Mouse (Mus musculus): Measurements from ENCODE around the gene Fam131c. TPM values are rescaled to one million over a fixed set of nuclear protein-coding genes. Genes with fewer than 3 reads are reported as not detected.

Gene Fam131c
- polyA plus RNA-seq, 1 experiment = 18.2 TPM

DNA sequence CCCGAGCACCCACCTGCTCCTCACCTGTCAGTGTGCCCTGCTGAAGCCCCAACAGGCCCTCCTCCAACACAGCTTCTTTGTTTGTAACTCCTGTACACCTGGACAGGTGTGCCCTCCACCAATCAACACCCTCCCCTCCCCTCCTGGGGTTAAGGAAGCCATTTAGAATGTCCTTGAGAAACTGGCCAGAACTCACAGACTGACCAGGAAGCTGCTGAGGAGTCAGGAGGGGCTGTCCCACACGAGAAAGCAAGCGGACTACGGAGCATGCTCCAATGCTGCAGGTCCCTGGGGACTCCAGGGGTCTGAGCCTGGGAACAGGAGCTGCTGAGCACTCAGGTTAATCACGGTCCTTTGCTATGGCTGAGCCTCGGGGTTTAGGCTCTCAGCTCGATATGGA lies 47.9 kb downstream of the Fam131c start, which contains the start of gene Clcnkb:
TSS of gene Clcnkb (minus strand) at position 91 of the 400 bp plus-strand sequence.
- no peak within 1 kb of the TSS for H3K27ac ChIP-seq (ENCODE audit: insufficient read depth, low read length)
- 55% methylated on average over 7 of the region's 7 CpGs for WGBS
- no peaks in the 10 kb centered on the region for H3K27me3 ChIP-seq (ENCODE audit: control insufficient read depth, insufficient read depth, low read length)
- no peak for TF ChIP-seq POLR2A (IDR thresholded peaks at IDR 0.05; ENCODE audit: borderline replicate concordance, insufficient read depth, low read length)
- H3K4me1 ChIP-seq (ENCODE audit: control insufficient read depth, insufficient read depth, low read length) = no peaks in the 10 kb centered on the region
- no peak for DNase-seq
- H3K4me3 ChIP-seq (replicated peaks; ENCODE audit: insufficient read depth, low read depth, low read length) = no peak within 1 kb of the TSS

DNA sequence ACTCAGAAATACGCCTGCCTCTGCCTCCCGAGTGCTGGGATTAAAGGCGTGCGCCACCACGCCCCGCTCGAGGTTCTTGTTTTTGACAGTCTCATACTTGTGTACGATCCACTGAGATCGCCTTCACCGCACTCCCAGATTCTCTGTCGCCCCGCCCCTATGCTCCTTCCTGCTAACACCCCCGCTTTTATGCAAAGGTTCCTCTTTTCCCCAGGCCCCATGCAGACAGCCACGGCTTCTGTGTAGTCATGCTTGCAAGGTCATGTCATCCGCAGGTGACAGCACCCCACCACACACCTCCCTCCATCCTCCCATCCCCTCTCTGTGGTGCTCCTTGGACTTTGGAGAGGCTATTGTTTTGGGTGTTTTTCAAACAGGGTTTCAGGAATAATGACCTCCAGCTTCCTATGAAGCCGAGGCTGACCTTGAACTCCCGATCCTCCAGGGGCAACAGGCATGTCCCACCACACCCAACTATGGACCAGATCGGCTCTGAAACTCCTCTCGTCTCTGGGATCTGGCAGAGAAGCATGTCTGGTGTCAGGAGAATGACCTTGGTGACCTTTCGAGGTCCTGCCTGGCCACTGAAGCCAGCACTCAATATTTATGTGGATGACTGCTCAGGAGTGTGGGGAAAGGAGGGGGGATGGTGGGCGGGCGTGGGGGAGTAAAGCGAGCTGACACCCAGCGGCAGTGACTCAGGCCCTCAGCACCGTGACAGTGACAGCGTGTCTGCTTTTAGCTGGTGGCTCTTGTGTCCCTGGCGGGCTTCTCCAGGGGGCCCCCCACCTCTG lies 51.6 kb downstream of the Fam131c start:
- TF ChIP-seq POLR2A (IDR thresholded peaks at IDR 0.05; ENCODE audit: borderline replicate concordance, insufficient read depth, low read length) = no peak
- TF ChIP-seq CTCF (IDR thresholded peaks at IDR 0.05; ENCODE audit: borderline replicate concordance, insufficient read depth, low read depth, low read length) = no peak
- H3K4me3 ChIP-seq (replicated peaks; ENCODE audit: insufficient read depth, low read depth, low read length) = no peak overlapping the region
- 81% methylated on average over 27 of the region's 27 CpGs for whole genome bisulfite sequencing
- no peak overlapping the region for H3K27ac ChIP-seq (ENCODE audit: insufficient read depth, low read length)
- no peak for DNase-seq
- no peaks in the 10 kb centered on the region for H3K27me3 ChIP-seq (ENCODE audit: control insufficient read depth, insufficient read depth, low read length)
- H3K4me1 ChIP-seq (ENCODE audit: control insufficient read depth, insufficient read depth, low read length) = peaks cover 9% of the 10 kb centered on the region

DNA sequence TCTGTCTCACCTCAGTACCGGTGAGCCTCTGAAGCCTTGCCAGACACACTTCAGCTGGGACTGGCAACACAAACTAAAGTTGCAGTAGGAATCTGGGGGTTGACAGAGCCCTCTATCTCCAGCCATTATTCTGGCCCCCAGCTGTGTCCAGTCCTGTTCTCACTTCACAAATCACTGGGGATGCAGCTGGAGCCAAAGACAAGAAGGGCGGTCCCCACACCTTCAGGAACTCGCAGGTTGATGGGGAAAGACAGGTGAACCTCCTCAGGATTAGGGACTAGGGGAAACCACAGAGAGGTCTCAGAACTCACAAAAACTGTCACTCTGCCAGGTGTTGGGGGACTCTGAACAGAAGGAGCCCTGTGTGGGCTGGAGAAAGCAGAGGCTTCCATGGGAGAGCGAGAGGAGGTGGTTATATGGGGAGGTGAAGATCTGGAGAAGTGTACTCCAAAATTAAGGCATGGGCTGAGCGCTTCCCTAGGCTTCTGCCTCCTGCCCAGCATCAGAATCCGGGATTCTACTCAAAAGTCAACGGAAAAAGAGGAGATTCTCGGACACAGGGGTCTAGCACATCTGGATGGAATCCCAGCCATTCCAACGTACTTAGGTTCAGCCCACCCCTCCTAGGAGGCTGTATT lies 52.3 kb downstream of the Fam131c start, which contains the start of gene Hspb7:
TSS of gene Hspb7 (plus strand) at position 588 of the 638 bp plus-strand sequence.
- Histone ChIP-seq H3K27me3 (ENCODE audit: control insufficient read depth, insufficient read depth, low read length) (no peaks in the 10 kb centered on the region), H3K4me1 (ENCODE audit: control insufficient read depth, insufficient read depth, low read length) (peaks cover 9% of the 10 kb centered on the region), H3K27ac (ENCODE audit: insufficient read depth, low read length) (no peak within 1 kb of the TSS), H3K4me3 (replicated peaks; ENCODE audit: insufficient read depth, low read depth, low read length) (no peak within 1 kb of the TSS)
- no peak for DNase-seq
- TF ChIP-seq CTCF (IDR thresholded peaks at IDR 0.05; ENCODE audit: borderline replicate concordance, insufficient read depth, low read depth, low read length) (no peak), POLR2A (IDR thresholded peaks at IDR 0.05; ENCODE audit: borderline replicate concordance, insufficient read depth, low read length) (no peak)
- 80% methylated on average over 9 of the region's 9 CpGs for WGBS

DNA sequence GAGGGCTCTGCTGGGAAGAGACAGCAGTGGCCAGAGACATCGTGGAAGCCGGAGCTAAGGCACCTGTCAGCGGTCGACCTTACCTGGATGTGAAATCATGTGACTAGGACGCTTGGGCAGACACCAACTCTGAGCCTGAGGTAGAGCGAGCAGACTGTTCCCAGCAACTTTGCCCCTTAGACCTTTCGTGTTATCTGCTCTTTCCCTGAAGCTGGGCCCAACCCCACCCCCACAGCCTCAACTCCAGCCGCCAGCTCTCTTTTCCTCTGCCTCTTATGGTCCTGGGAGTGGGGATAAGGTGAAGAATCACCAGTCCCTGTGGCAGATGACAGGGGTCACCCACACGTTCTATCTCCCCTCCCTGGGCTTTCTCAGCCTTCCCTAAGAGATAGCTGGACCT lies 52.9 kb downstream of the Fam131c start:
- no peaks in the 10 kb centered on the region for H3K27me3 ChIP-seq (ENCODE audit: control insufficient read depth, insufficient read depth, low read length)
- WGBS = 85% methylated on average over 9 of the region's 9 CpGs
- TF ChIP-seq POLR2A (IDR thresholded peaks at IDR 0.05; ENCODE audit: borderline replicate concordance, insufficient read depth, low read length) = no peak
- TF ChIP-seq CTCF (IDR thresholded peaks at IDR 0.05; ENCODE audit: borderline replicate concordance, insufficient read depth, low read depth, low read length) = no peak

DNA sequence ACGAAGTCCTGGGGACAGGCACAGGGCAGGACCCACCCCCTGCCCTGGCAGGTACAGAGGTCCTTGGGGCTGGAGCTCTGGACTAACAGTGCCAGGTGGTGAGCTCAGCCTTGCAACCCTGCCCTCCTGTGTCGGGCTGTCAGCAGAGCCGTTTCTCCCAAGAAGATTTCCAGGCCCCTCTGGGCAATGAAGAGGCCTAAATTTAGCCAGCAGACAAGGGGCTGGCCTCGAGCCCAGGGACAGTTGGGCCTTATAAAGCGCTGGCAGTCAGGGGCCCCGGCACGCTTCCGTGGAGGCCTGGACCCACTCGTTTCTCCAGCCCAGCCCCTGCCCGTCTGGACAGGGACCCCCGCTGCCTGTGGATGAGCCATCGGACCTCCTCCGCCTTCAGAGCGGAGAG lies 53.4 kb downstream of the Fam131c start:
- peak; percentile 44 to 45 for DNase-seq
- 8% methylated on average over 14 of the region's 14 CpGs for WGBS
- peaks cover 9% of the 10 kb centered on the region for H3K4me1 ChIP-seq (ENCODE audit: control insufficient read depth, insufficient read depth, low read length)
- TF ChIP-seq CTCF (IDR thresholded peaks at IDR 0.05; ENCODE audit: borderline replicate concordance, insufficient read depth, low read depth, low read length) = no peak
- no peak for TF ChIP-seq POLR2A (IDR thresholded peaks at IDR 0.05; ENCODE audit: borderline replicate concordance, insufficient read depth, low read length)
- H3K27ac ChIP-seq (ENCODE audit: insufficient read depth, low read length) = no peak overlapping the region
- no peaks in the 10 kb centered on the region for H3K27me3 ChIP-seq (ENCODE audit: control insufficient read depth, insufficient read depth, low read length)
- H3K4me3 ChIP-seq (replicated peaks; ENCODE audit: insufficient read depth, low read depth, low read length) = no peak overlapping the region

More for the DNA sequence above, 52.9 kb downstream of the Fam131c start:
- H3K27ac ChIP-seq (ENCODE audit: insufficient read depth, low read length) = no peak overlapping the region
- DNase-seq = no peak
- no peak overlapping the region for H3K4me3 ChIP-seq (replicated peaks; ENCODE audit: insufficient read depth, low read depth, low read length)
- peaks cover 9% of the 10 kb centered on the region for H3K4me1 ChIP-seq (ENCODE audit: control insufficient read depth, insufficient read depth, low read length)

DNA sequence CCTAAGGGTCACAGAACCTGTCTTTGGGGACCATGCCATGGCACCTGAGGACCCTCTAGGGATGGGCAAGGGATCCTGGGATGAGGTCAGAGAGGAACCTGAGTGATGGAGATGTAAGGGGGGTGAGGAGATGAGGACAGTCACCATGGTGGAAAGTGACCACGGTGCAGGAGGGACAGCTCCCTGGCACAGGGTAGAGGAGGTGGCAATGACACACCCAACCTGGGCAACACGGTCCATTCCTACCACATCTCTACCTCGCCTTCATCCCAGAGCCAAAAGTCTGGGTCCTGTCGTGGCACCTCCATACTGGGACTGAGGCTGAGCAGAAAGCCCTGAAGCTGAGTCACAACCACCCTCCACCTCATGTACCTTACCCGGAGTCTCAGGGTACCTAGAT lies 54.8 kb downstream of the Fam131c start:
- H3K27ac ChIP-seq (ENCODE audit: insufficient read depth, low read length) = no peak overlapping the region
- WGBS = 93% methylated on average over 5 of the region's 5 CpGs
- DNase-seq = no peak
- peaks cover 9% of the 10 kb centered on the region for H3K4me1 ChIP-seq (ENCODE audit: control insufficient read depth, insufficient read depth, low read length)
- no peak for TF ChIP-seq CTCF (IDR thresholded peaks at IDR 0.05; ENCODE audit: borderline replicate concordance, insufficient read depth, low read depth, low read length)
- no peak for TF ChIP-seq POLR2A (IDR thresholded peaks at IDR 0.05; ENCODE audit: borderline replicate concordance, insufficient read depth, low read length)
- no peaks in the 10 kb centered on the region for H3K27me3 ChIP-seq (ENCODE audit: control insufficient read depth, insufficient read depth, low read length)
- H3K4me3 ChIP-seq (replicated peaks; ENCODE audit: insufficient read depth, low read depth, low read length) = no peak overlapping the region

DNA sequence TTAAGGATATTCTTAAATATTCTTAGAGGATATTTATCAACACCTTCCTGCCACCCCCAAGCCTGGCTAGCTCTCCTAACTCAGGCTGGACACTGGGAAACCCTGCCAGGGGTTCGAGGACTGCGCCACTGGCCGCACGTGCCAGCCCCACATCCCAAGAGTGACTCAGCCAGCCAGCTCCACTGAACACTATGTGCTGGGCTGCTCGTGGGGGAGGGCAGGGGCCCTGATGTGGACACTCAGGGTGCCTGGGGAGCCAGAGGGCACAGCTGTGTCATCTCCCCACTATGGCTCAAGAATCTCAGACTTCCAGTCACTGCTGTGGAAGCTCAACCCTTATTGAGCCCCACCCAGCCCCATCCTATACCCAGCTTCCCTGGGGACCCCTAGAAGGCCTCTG lies 55.3 kb downstream of the Fam131c start:
- DNase-seq = no peak
- Histone ChIP-seq H3K27me3 (ENCODE audit: control insufficient read depth, insufficient read depth, low read length) (no peaks in the 10 kb centered on the region), H3K4me1 (ENCODE audit: control insufficient read depth, insufficient read depth, low read length) (peaks cover 9% of the 10 kb centered on the region), H3K4me3 (replicated peaks; ENCODE audit: insufficient read depth, low read depth, low read length) (no peak overlapping the region), H3K27ac (ENCODE audit: insufficient read depth, low read length) (no peak overlapping the region)
- 88% methylated on average over 5 of the region's 5 CpGs for WGBS
- TF ChIP-seq CTCF (IDR thresholded peaks at IDR 0.05; ENCODE audit: borderline replicate concordance, insufficient read depth, low read depth, low read length) (no peak), POLR2A (IDR thresholded peaks at IDR 0.05; ENCODE audit: borderline replicate concordance, insufficient read depth, low read length) (no peak)
